Mouse (Mus musculus): ENCODE data around the gene Gm26897. TPM values are rescaled to one million over a fixed set of nuclear protein-coding genes. Genes with fewer than 3 reads are reported as not detected.

The Gm26897 gene
- not detected in 2 replicates for polyA plus RNA-seq (2015; fragmentation: Nextera tagmentation; extraction: Ambion mirVana)

- Histone ChIP-seq H3K4me3 (replicated peaks; ENCODE audit: low read depth, low read length) (no peak within 1 kb of the TSS), H3K27ac (no peak within 1 kb of the TSS), H3K9me3 (replicated peaks; ENCODE audit: low read length) (no peaks in the 10 kb centered on the region), H3K36me3 (ENCODE audit: insufficient read depth, low read length) (no peaks in the 10 kb centered on the region), H3K4me1 (replicated peaks; ENCODE audit: insufficient read depth, low read length) (peaks cover 6% of the 10 kb centered on the region; the same call in 1 of the 2 replicates), H3K27me3 (ENCODE audit: insufficient read depth, low read length) (no peaks in the 10 kb centered on the region), H3K9ac (ENCODE audit: low read depth, low read length) (no peak within 1 kb of the TSS), H3K4me2 (ENCODE audit: low read length) (no peak within 1 kb of the TSS)
- ATAC-seq (replicated peaks; ENCODE audit: low FRiP score, low read depth) (no peak), DNase-seq (ENCODE audit: low spot score) (no peak)
- WGBS: 88% methylated on average over 12 of the region's 12 CpGs
- no peak for TF ChIP-seq CTCF (IDR thresholded peaks at IDR 0.05; ENCODE audit: low read depth)
Measured at GRCm38 (mm10) chr5:111733851-111734250, at the start of gene Gm26897. Gene Gm26897 (plus strand): TSS chr5:111733924.

- Histone ChIP-seq H3K4me1 (replicated peaks; ENCODE audit: insufficient read depth, low read length) (no peaks in the 10 kb centered on the region), H3K27ac (no peak overlapping the region), H3K27me3 (ENCODE audit: insufficient read depth, low read length) (peaks cover 8% of the 10 kb centered on the region; the same call in 1 of the 2 replicates), H3K9me3 (replicated peaks; ENCODE audit: low read length) (no peaks in the 10 kb centered on the region), H3K36me3 (ENCODE audit: insufficient read depth, low read length) (no peaks in the 10 kb centered on the region), H3K4me3 (replicated peaks; ENCODE audit: low read depth, low read length) (no peak overlapping the region), H3K9ac (ENCODE audit: low read depth, low read length) (no peak overlapping the region), H3K4me2 (ENCODE audit: low read length) (no peak overlapping the region)
- WGBS: 78% methylated on average over 5 of the region's 5 CpGs
- DNase-seq (ENCODE audit: low spot score): no peak
- no peak for ATAC-seq (replicated peaks; ENCODE audit: low FRiP score, low read depth)
- TF ChIP-seq CTCF (IDR thresholded peaks at IDR 0.05; ENCODE audit: low read depth): no peak
Measured at GRCm38 (mm10) chr5:111687370-111687769, 46.4 kb upstream of the Gm26897 start.

GRCm38 (mm10) chr5:111688584-111688983 is 45.1 kb upstream of the Gm26897 start:
- Histone ChIP-seq H3K36me3 (ENCODE audit: insufficient read depth, low read length) (no peaks in the 10 kb centered on the region), H3K4me3 (replicated peaks; ENCODE audit: low read depth, low read length) (no peak overlapping the region), H3K4me1 (replicated peaks; ENCODE audit: insufficient read depth, low read length) (no peaks in the 10 kb centered on the region), H3K4me2 (ENCODE audit: low read length) (no peak overlapping the region), H3K9ac (ENCODE audit: low read depth, low read length) (no peak overlapping the region), H3K27ac (no peak overlapping the region), H3K9me3 (replicated peaks; ENCODE audit: low read length) (no peaks in the 10 kb centered on the region), H3K27me3 (ENCODE audit: insufficient read depth, low read length) (peaks cover 8% of the 10 kb centered on the region; the same call in 1 of the 2 replicates)
- DNase-seq (ENCODE audit: low spot score): no peak
- TF ChIP-seq CTCF (IDR thresholded peaks at IDR 0.05; ENCODE audit: low read depth): no peak
- WGBS: 34% methylated on average over 10 of the region's 10 CpGs
- no peak for ATAC-seq (replicated peaks; ENCODE audit: low FRiP score, low read depth)

GRCm38 (mm10) chr5:111697996-111698395 is 35.7 kb upstream of the Gm26897 start:
- no peak for TF ChIP-seq CTCF (IDR thresholded peaks at IDR 0.05; ENCODE audit: low read depth)
- H3K4me1 ChIP-seq (replicated peaks; ENCODE audit: insufficient read depth, low read length): no peaks in the 10 kb centered on the region
- H3K9ac ChIP-seq (ENCODE audit: low read depth, low read length): no peak overlapping the region
- WGBS: 83% methylated on average over 7 of the region's 7 CpGs
- H3K27me3 ChIP-seq (ENCODE audit: insufficient read depth, low read length): peaks cover 4% of the 10 kb centered on the region; the same call in 1 of the 2 replicates
- no peak overlapping the region for H3K4me2 ChIP-seq (ENCODE audit: low read length)
- H3K36me3 ChIP-seq (ENCODE audit: insufficient read depth, low read length): no peaks in the 10 kb centered on the region
- no peak for ATAC-seq (replicated peaks; ENCODE audit: low FRiP score, low read depth)
- no peaks in the 10 kb centered on the region for H3K9me3 ChIP-seq (replicated peaks; ENCODE audit: low read length)
- no peak overlapping the region for H3K27ac ChIP-seq
- no peak overlapping the region for H3K4me3 ChIP-seq (replicated peaks; ENCODE audit: low read depth, low read length)
- no peak for DNase-seq (ENCODE audit: low spot score)

- H3K9me3 ChIP-seq (replicated peaks; ENCODE audit: low read length): no peaks in the 10 kb centered on the region
- no peak overlapping the region for H3K4me2 ChIP-seq (ENCODE audit: low read length)
- no peak overlapping the region for H3K9ac ChIP-seq (ENCODE audit: low read depth, low read length)
- DNase-seq (ENCODE audit: low spot score) (no peak), ATAC-seq (replicated peaks; ENCODE audit: low FRiP score, low read depth) (no peak)
- no peaks in the 10 kb centered on the region for H3K36me3 ChIP-seq (ENCODE audit: insufficient read depth, low read length)
- H3K4me3 ChIP-seq (replicated peaks; ENCODE audit: low read depth, low read length): no peak overlapping the region
- no peaks in the 10 kb centered on the region for H3K27me3 ChIP-seq (ENCODE audit: insufficient read depth, low read length)
- WGBS: 76% methylated on average over 23 of the region's 23 CpGs
- TF ChIP-seq CTCF (IDR thresholded peaks at IDR 0.05; ENCODE audit: low read depth): no peak
- no peak overlapping the region for H3K27ac ChIP-seq
- no peaks in the 10 kb centered on the region for H3K4me1 ChIP-seq (replicated peaks; ENCODE audit: insufficient read depth, low read length)
Measured at GRCm38 (mm10) chr5:111699711-111700303, 33.9 kb upstream of the Gm26897 start.

GRCm38 (mm10) chr5:111701634-111702329 is 31.9 kb upstream of the Gm26897 start:
- Histone ChIP-seq H3K9me3 (replicated peaks; ENCODE audit: low read length) (no peaks in the 10 kb centered on the region), H3K4me3 (replicated peaks; ENCODE audit: low read depth, low read length) (peak overlapping the region; percentile 22), H3K4me2 (ENCODE audit: low read length) (peak overlapping the region; percentile 50), H3K9ac (ENCODE audit: low read depth, low read length) (no peak overlapping the region), H3K36me3 (ENCODE audit: insufficient read depth, low read length) (no peaks in the 10 kb centered on the region), H3K27ac (no peak overlapping the region), H3K4me1 (replicated peaks; ENCODE audit: insufficient read depth, low read length) (no peaks in the 10 kb centered on the region), H3K27me3 (ENCODE audit: insufficient read depth, low read length) (no peaks in the 10 kb centered on the region)
- TF ChIP-seq CTCF (IDR thresholded peaks at IDR 0.05; ENCODE audit: low read depth): no peak
- WGBS: 6% methylated on average over 22 of the region's 31 CpGs
- ATAC-seq (replicated peaks; ENCODE audit: low FRiP score, low read depth) (peak; percentile 65; the same call in 1 of the 2 replicates), DNase-seq (ENCODE audit: low spot score) (peak; percentile 33)
